Mouse (Mus musculus): ENCODE results near the gene Dgkg. TPM values are rescaled to one million over a fixed set of nuclear protein-coding genes. Genes with fewer than 3 reads are reported as not detected.

Gene Dgkg
- polyA plus RNA-seq, 1 experiment from 2014 or later: 3.2 TPM

DNA sequence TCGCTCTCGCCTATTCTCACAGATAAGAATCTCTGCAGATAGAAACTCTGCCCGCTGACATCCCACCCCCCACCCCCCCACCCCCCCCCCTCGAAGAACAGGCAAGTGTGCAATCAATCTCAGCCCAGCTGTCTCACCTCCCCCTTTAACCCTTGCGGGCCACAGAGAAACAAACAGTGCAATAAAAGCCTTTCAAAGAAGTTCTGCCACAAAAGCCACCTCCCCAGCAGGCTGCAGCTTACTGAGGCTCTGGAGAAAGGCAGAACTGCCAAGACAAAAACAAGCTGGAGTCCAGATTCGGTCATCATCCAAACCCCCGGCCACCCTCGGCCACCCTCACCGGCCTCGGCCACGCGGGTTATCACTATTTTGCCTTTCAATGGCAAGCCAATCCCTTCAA, 223.1 kb downstream of the Dgkg start:
- DNase-seq (ENCODE audit: low spot score) (no peak), ATAC-seq (replicated peaks; ENCODE audit: low FRiP score, low TSS enrichment, low read depth) (no peak)
- Histone ChIP-seq H3K9me3 (ENCODE audit: control insufficient read depth, low read length) (no peaks in the 10 kb centered on the region), H3K4me2 (ENCODE audit: low read length) (no peak overlapping the region), H3K27me3 (replicated peaks; ENCODE audit: control insufficient read depth, insufficient read depth, low read length) (peaks cover 10% of the 10 kb centered on the region; the same call in 1 of the 2 replicates), H3K4me3 (ENCODE audit: low read depth, low read length) (no peak overlapping the region), H3K27ac (ENCODE audit: low read depth) (no peak overlapping the region), H3K9ac (ENCODE audit: low read length) (no peak overlapping the region), H3K36me3 (ENCODE audit: control insufficient read depth, insufficient read depth, low read length) (no peaks in the 10 kb centered on the region), H3K4me1 (replicated peaks; ENCODE audit: control insufficient read depth, insufficient read depth, low read length) (peaks cover 15% of the 10 kb centered on the region; the same call in 1 of the 2 replicates)
- WGBS: 20% methylated on average over 12 of the region's 12 CpGs

DNA sequence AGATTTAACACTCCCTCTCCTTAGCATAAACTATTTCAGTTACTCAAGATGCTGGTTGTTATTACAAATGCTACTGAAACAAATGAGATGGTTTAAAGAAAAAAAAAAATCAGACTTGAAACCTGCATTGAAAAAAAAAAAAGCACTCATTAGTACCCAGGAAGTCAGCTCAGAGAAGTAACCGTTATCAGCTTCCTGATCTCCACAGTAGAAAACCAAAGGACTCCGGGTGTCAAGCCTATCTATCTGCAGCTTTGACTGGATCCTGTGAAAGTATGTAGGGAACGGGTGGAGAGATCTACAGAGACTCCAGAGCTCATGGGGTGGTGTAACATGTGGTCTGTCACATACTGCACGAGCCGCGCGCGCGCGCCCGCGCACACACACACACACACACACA, 225.2 kb downstream of the Dgkg start:
- no peaks in the 10 kb centered on the region for H3K9me3 ChIP-seq (ENCODE audit: control insufficient read depth, low read length)
- no peak for DNase-seq (ENCODE audit: low spot score)
- no peak overlapping the region for H3K4me2 ChIP-seq (ENCODE audit: low read length)
- no peaks in the 10 kb centered on the region for H3K27me3 ChIP-seq (replicated peaks; ENCODE audit: control insufficient read depth, insufficient read depth, low read length)
- no peak for ATAC-seq (replicated peaks; ENCODE audit: low FRiP score, low TSS enrichment, low read depth)
- no peaks in the 10 kb centered on the region for H3K36me3 ChIP-seq (ENCODE audit: control insufficient read depth, insufficient read depth, low read length)
- 87% methylated on average over 12 of the region's 12 CpGs for WGBS
- H3K27ac ChIP-seq (ENCODE audit: low read depth): no peak overlapping the region
- H3K4me1 ChIP-seq (replicated peaks; ENCODE audit: control insufficient read depth, insufficient read depth, low read length): peaks cover 12% of the 10 kb centered on the region; the same call in 1 of the 2 replicates
- H3K9ac ChIP-seq (ENCODE audit: low read length): no peak overlapping the region
- H3K4me3 ChIP-seq (ENCODE audit: low read depth, low read length): no peak overlapping the region

DNA sequence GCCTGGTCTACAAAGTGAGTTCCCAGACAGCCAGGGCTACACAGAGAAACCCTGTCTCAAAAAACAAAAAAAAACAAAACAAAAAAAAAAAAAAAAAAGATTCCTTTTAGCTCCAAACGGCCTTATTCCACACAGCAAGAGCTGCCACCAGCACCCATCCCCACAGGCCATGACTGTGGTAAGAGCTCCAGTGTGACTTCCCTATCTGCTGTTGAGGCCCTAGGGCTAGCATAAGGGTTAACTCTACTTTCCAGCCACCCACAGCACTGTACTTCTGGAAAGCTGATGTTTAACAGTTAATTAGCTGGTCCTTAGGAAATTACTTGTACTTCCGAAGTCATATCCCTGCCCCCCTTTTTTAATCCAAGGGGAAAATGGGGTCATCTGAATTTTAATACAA, 225.7 kb downstream of the Dgkg start:
- Histone ChIP-seq H3K9me3 (ENCODE audit: control insufficient read depth, low read length) (no peaks in the 10 kb centered on the region), H3K4me3 (ENCODE audit: low read depth, low read length) (no peak overlapping the region), H3K27me3 (replicated peaks; ENCODE audit: control insufficient read depth, insufficient read depth, low read length) (no peaks in the 10 kb centered on the region), H3K4me1 (replicated peaks; ENCODE audit: control insufficient read depth, insufficient read depth, low read length) (peaks cover 12% of the 10 kb centered on the region; the same call in 1 of the 2 replicates), H3K9ac (ENCODE audit: low read length) (no peak overlapping the region), H3K4me2 (ENCODE audit: low read length) (no peak overlapping the region), H3K27ac (ENCODE audit: low read depth) (no peak overlapping the region), H3K36me3 (ENCODE audit: control insufficient read depth, insufficient read depth, low read length) (no peaks in the 10 kb centered on the region)
- DNase-seq (ENCODE audit: low spot score): no peak
- WGBS: 83% methylated on average over 2 of the region's 2 CpGs
- no peak for ATAC-seq (replicated peaks; ENCODE audit: low FRiP score, low TSS enrichment, low read depth)

DNA sequence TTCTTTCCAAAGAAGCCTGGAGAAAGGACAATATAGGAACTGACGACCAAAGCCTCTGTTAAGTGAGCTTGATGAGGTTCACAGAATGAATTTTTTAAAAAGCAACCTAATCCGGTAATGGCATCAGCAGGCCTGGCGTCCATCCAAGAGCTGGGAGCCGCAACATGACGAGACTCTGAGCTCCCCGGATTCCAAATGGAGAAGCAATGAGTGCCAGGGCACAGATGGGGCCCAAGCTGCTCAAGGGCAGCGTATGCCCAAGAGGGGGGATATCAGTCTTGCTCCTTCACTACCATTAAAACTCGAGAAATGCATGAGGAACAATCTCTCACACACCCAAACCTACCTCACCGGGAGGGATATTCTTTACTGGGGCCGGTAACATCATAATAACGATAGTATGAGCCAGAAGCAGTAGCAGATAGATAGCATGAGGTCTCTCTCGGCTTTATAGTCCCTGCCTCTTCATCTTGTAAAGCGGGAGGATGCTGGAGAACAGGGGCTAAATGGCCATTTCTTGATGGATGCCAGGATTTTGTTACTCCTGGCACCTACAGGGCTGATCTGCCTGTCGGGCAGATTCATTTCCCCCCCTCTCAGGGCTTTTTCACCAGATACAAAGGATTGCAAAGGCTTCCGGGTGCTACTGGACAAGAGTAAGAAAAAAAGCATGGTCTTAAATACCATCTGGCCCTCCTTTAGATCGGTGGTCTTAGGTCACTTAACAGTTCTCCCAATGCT, 226.6 kb downstream of the Dgkg start:
- Histone ChIP-seq H3K4me3 (ENCODE audit: low read depth, low read length) (no peak overlapping the region), H3K27ac (ENCODE audit: low read depth) (no peak overlapping the region), H3K27me3 (replicated peaks; ENCODE audit: control insufficient read depth, insufficient read depth, low read length) (no peaks in the 10 kb centered on the region), H3K9me3 (ENCODE audit: control insufficient read depth, low read length) (no peaks in the 10 kb centered on the region), H3K36me3 (ENCODE audit: control insufficient read depth, insufficient read depth, low read length) (no peaks in the 10 kb centered on the region), H3K4me2 (ENCODE audit: low read length) (no peak overlapping the region), H3K9ac (ENCODE audit: low read length) (no peak overlapping the region), H3K4me1 (replicated peaks; ENCODE audit: control insufficient read depth, insufficient read depth, low read length) (peaks cover 12% of the 10 kb centered on the region; the same call in 1 of the 2 replicates)
- DNase-seq (ENCODE audit: low spot score) (no peak), ATAC-seq (replicated peaks; ENCODE audit: low FRiP score, low TSS enrichment, low read depth) (no peak)
- WGBS: 72% methylated on average over 16 of the region's 16 CpGs

DNA sequence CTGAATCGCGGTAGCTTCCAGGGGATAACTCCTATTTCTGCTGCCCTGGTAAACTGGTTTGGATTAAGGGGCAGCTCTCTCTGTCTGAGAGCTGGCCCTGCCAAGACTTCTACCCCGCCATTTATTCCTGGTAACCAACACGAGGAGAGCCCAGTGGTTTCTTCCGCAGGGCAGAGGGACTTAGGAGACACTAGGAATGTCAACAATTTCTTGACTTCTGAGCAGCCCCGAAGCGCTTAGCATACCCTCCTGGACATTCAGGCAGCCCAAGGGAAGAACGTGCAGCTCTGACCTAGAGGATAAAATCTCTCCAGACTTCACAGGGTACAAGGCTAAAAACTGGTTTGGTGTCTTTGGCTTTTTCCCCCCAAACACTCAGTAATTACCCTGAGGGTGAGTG, 227.6 kb downstream of the Dgkg start:
- no peak overlapping the region for H3K9ac ChIP-seq (ENCODE audit: low read length)

DNA sequence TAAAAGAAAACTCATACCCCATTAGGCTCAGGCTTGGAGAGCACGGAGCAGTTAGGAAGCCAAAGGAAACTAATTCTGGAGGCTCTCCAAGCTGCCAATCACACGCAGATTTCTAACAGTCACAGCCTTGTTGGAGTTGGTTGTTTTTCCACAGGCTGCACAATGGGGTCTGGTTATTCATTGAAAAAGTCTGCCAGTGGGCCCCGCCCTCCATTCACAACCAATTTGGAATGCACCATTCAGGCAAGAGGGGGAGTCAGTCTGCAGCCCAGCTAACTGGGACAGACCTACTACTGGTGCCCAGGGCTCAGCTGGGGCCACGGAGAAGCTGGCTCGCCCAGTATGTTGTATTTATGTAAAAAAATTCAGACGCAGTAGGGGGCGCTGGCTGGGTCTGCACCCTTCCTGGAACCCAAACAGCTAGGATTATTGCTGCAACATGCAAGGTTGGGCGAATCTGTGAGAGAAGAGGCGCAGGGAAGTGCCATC, 228.1 kb downstream of the Dgkg start:
- WGBS: 8% methylated on average over 9 of the region's 9 CpGs
- Histone ChIP-seq H3K27me3 (replicated peaks; ENCODE audit: control insufficient read depth, insufficient read depth, low read length) (no peaks in the 10 kb centered on the region), H3K9ac (ENCODE audit: low read length) (no peak overlapping the region), H3K27ac (ENCODE audit: low read depth) (no peak overlapping the region), H3K4me2 (ENCODE audit: low read length) (peak overlapping the region; percentile 38), H3K36me3 (ENCODE audit: control insufficient read depth, insufficient read depth, low read length) (no peaks in the 10 kb centered on the region), H3K9me3 (ENCODE audit: control insufficient read depth, low read length) (no peaks in the 10 kb centered on the region), H3K4me3 (ENCODE audit: low read depth, low read length) (no peak overlapping the region), H3K4me1 (replicated peaks; ENCODE audit: control insufficient read depth, insufficient read depth, low read length) (peaks cover 12% of the 10 kb centered on the region; the same call in 1 of the 2 replicates)
- ATAC-seq (replicated peaks; ENCODE audit: low FRiP score, low TSS enrichment, low read depth): peak; percentile 85
- DNase-seq (ENCODE audit: low spot score): peak; percentile 85

More for the DNA sequence above, 227.6 kb downstream of the Dgkg start:
- H3K4me1 ChIP-seq (replicated peaks; ENCODE audit: control insufficient read depth, insufficient read depth, low read length): peaks cover 12% of the 10 kb centered on the region; the same call in 1 of the 2 replicates
- H3K27me3 ChIP-seq (replicated peaks; ENCODE audit: control insufficient read depth, insufficient read depth, low read length): no peaks in the 10 kb centered on the region
- H3K4me2 ChIP-seq (ENCODE audit: low read length): peak overlapping the region; percentile 38
- no peaks in the 10 kb centered on the region for H3K36me3 ChIP-seq (ENCODE audit: control insufficient read depth, insufficient read depth, low read length)
- 13% methylated on average over 8 of the region's 8 CpGs for WGBS
- H3K27ac ChIP-seq (ENCODE audit: low read depth): no peak overlapping the region
- ATAC-seq (replicated peaks; ENCODE audit: low FRiP score, low TSS enrichment, low read depth): no peak
- H3K9me3 ChIP-seq (ENCODE audit: control insufficient read depth, low read length): no peaks in the 10 kb centered on the region
- no peak for DNase-seq (ENCODE audit: low spot score)
- H3K4me3 ChIP-seq (ENCODE audit: low read depth, low read length): no peak overlapping the region

DNA sequence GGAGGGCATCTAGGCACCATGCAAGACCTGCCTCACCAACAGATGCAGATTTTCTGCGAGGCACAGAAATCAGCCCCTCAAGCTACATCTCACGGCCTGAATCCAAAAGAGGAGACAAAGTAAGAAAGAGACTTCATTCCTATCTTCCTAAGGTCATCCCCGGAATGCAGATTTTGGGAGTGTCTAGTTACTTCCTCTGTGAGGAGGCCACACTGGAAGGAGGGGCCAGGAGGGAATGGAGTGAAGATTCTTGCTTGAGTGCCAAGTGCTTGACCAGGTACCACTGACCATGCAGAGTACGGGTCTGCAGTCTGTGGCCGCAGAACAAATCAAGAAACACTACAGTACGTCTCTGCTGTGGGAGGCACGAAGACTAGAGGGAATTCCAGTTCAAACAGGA, 230.2 kb downstream of the Dgkg start:
- Histone ChIP-seq H3K4me1 (replicated peaks; ENCODE audit: control insufficient read depth, insufficient read depth, low read length) (peaks cover 10% of the 10 kb centered on the region; the same call in 1 of the 2 replicates), H3K9me3 (ENCODE audit: control insufficient read depth, low read length) (no peaks in the 10 kb centered on the region), H3K27me3 (replicated peaks; ENCODE audit: control insufficient read depth, insufficient read depth, low read length) (no peaks in the 10 kb centered on the region), H3K4me3 (ENCODE audit: low read depth, low read length) (no peak overlapping the region), H3K27ac (ENCODE audit: low read depth) (no peak overlapping the region), H3K9ac (ENCODE audit: low read length) (no peak overlapping the region), H3K36me3 (ENCODE audit: control insufficient read depth, insufficient read depth, low read length) (no peaks in the 10 kb centered on the region), H3K4me2 (ENCODE audit: low read length) (no peak overlapping the region)
- ATAC-seq (replicated peaks; ENCODE audit: low FRiP score, low TSS enrichment, low read depth) (no peak), DNase-seq (ENCODE audit: low spot score) (no peak)
- 78% methylated on average over 7 of the region's 7 CpGs for WGBS

DNA sequence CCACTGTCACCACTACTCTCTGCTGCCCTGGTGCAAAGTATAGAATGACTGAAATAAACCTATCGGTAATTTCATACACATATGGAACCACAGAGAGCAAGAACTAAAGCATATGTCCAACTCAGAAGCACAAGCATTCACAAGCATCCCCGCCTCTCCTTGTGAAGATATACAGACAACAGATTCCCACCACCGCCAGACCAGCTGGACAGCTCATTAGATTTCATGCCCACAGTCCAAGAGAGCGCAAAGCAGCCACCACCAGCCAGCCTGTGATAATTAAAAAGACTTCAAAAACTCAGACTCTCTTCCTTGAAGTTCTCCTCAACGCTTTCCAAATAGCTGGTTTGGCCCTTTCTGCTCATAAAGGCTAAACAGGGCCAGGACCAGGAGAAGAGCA, 234.8 kb downstream of the Dgkg start:
- DNase-seq (ENCODE audit: low spot score) (no peak), ATAC-seq (replicated peaks; ENCODE audit: low FRiP score, low TSS enrichment, low read depth) (no peak)
- Histone ChIP-seq H3K4me3 (ENCODE audit: low read depth, low read length) (no peak overlapping the region), H3K36me3 (ENCODE audit: control insufficient read depth, insufficient read depth, low read length) (no peaks in the 10 kb centered on the region), H3K9ac (ENCODE audit: low read length) (no peak overlapping the region), H3K9me3 (ENCODE audit: control insufficient read depth, low read length) (no peaks in the 10 kb centered on the region), H3K4me2 (ENCODE audit: low read length) (no peak overlapping the region), H3K4me1 (replicated peaks; ENCODE audit: control insufficient read depth, insufficient read depth, low read length) (0 out of 2 replicates have a peak, but pooled peaks cover 3% of the 10 kb centered on the region), H3K27me3 (replicated peaks; ENCODE audit: control insufficient read depth, insufficient read depth, low read length) (no peaks in the 10 kb centered on the region), H3K27ac (ENCODE audit: low read depth) (no peak overlapping the region)
- 85% methylated on average over 5 of the region's 5 CpGs for WGBS
